Mouse (Mus musculus) embryonic facial prominence, embryonic 12.5 days (tissue): ENCODE measurements around the gene Pip4k2c. TPM values are rescaled to one million over a fixed set of nuclear protein-coding genes. Genes with fewer than 3 reads are reported as not detected.

Experiments
- ATAC-seq: fragments of 200-750 bp; cut with Nextera tagmentation; 2 replicates; pipeline ENCODE4 v1.8.0; 2017; ENCODE audit not compliant: insufficient number of reproducible peaks, insufficient read depth, low FRiP score, low TSS enrichment
- H3K27ac ChIP-seq: fragments of 300-500 bp; sonication (generic); 2 replicates; pipeline ENCODE4 v1.5.1; 2016; ENCODE audit warnings: mild to moderate bottlenecking
- H3K27me3 ChIP-seq: fragments of 300-500 bp; sonication (generic); 2 replicates; pipeline ENCODE4 v1.6.1; 2016; ENCODE audit warnings: mild to moderate bottlenecking, moderate library complexity
- H3K36me3 ChIP-seq: fragments of 300-500 bp; sonication (generic); 2 replicates; pipeline ENCODE4 v1.6.1; 2016; ENCODE audit warnings: mild to moderate bottlenecking
- H3K4me1 ChIP-seq: fragments of 300-500 bp; sonication (generic); 2 replicates; pipeline ENCODE4 v1.6.1; 2016
- H3K4me2 ChIP-seq: fragments of 300-500 bp; sonication (generic); replicated peaks from 2 replicates; pipeline ENCODE4 v1.6.1; 2016; ENCODE audit warnings: mild to moderate bottlenecking, moderate library complexity
- H3K4me3 ChIP-seq: fragments of 300-500 bp; sonication (generic); 2 replicates; pipeline ENCODE4 v1.5.1; 2016; ENCODE audit warnings: mild to moderate bottlenecking
- H3K9ac ChIP-seq: fragments of 300-500 bp; sonication (generic); 2 replicates; pipeline ENCODE4 v1.6.1; 2016; ENCODE audit warnings: mild to moderate bottlenecking, moderate library complexity
- H3K9me3 ChIP-seq: fragments of 300-500 bp; sonication (generic); 2 replicates; pipeline ENCODE4 v1.6.1; 2016; ENCODE audit warnings: mild to moderate bottlenecking, moderate library complexity
- WGBS: fragments of 180-500 bp; shearing (Covaris S2); methylation state at CpG from one replicate; pipeline ENCODE4 v1.1.7; 2016; 5-methylcytosine and 5-hydroxymethylcytosine counted together
- polyA plus RNA-seq: library from polyadenylated mRNA; unstranded; fragments of >200 nt; fragmentation: Nextera tagmentation; extraction: Ambion mirVana; gene quantifications from 2 replicates; pipeline ENCODE4 v1.2.1, GENCODE M21; 2016

Pip4k2c gene
- polyA plus RNA-seq, 1 experiment from 2014 or later: 30.5 TPM

GRCm38 (mm10) chr10:127205373-127205772, 6.0 kb downstream of the Pip4k2c start:
- WGBS: 91% methylated on average over 10 of the region's 10 CpGs
- Histone ChIP-seq H3K4me1 (peaks cover 4% of the 10 kb centered on the region), H3K27me3 (no peaks in the 10 kb centered on the region), H3K27ac (no peak overlapping the region), H3K4me3 (no peak overlapping the region), H3K36me3 (peaks cover 61% of the 10 kb centered on the region), H3K9ac (no peak overlapping the region), H3K4me2 (no peak overlapping the region), H3K9me3 (no peaks in the 10 kb centered on the region)
- no peak for ATAC-seq

DNA sequence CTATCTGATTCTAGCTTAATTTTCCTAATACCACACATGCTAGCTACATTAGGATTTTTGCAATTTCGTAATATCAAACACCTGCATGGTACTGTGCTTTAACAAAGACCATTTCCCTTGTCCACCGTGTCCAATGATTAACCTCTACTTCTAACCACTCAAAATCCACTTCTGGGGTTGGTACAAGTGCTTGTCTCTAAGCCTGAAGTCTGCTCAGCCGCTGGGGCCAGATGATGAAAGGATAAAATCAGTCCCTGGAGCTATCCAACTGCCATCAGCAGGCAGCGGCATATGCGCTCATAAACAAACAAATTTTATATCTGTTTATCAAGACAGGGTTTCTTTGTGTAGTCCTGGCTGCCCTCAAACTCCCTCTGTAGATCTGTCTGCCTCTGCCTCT, 6.8 kb downstream of the Pip4k2c start:
- Histone ChIP-seq H3K27me3 (no peaks in the 10 kb centered on the region), H3K4me3 (no peak overlapping the region), H3K27ac (no peak overlapping the region), H3K9ac (no peak overlapping the region), H3K4me1 (no peaks in the 10 kb centered on the region), H3K36me3 (peaks cover 64% of the 10 kb centered on the region), H3K4me2 (no peak overlapping the region), H3K9me3 (no peaks in the 10 kb centered on the region)
- WGBS: 86% methylated on average over 5 of the region's 5 CpGs
- no peak for ATAC-seq

GRCm38 (mm10) chr10:127203106-127203505, 8.3 kb downstream of the Pip4k2c start:
- Histone ChIP-seq H3K36me3 (peaks cover 74% of the 10 kb centered on the region), H3K9ac (no peak overlapping the region), H3K27me3 (no peaks in the 10 kb centered on the region), H3K4me2 (no peak overlapping the region), H3K27ac (no peak overlapping the region), H3K4me3 (no peak overlapping the region), H3K9me3 (no peaks in the 10 kb centered on the region), H3K4me1 (no peaks in the 10 kb centered on the region)
- WGBS: 77% methylated on average over 3 of the region's 3 CpGs
- no peak for ATAC-seq

- H3K9me3 ChIP-seq: no peaks in the 10 kb centered on the region
- no peak overlapping the region for H3K9ac ChIP-seq
- no peak overlapping the region for H3K4me3 ChIP-seq
- no peak overlapping the region for H3K27ac ChIP-seq
- ATAC-seq: no peak
- peaks cover 11% of the 10 kb centered on the region; the same call in 1 of the 2 replicates for H3K4me1 ChIP-seq
- peaks cover 56% of the 10 kb centered on the region for H3K36me3 ChIP-seq
- no peaks in the 10 kb centered on the region for H3K27me3 ChIP-seq
- WGBS: 84% methylated on average over 8 of the region's 8 CpGs
- H3K4me2 ChIP-seq: no peak overlapping the region
These were observed 11.1 kb downstream of the Pip4k2c start for GRCm38 (mm10) chr10:127200279-127200678.

- H3K36me3 ChIP-seq: peaks cover 48% of the 10 kb centered on the region
- H3K27ac ChIP-seq: no peak overlapping the region
- H3K9ac ChIP-seq: no peak overlapping the region
- ATAC-seq: no peak
- no peak overlapping the region for H3K4me2 ChIP-seq
- no peak overlapping the region for H3K4me3 ChIP-seq
- peaks cover 18% of the 10 kb centered on the region for H3K4me1 ChIP-seq
- WGBS: 75% methylated on average over 11 of the region's 11 CpGs
- H3K9me3 ChIP-seq: no peaks in the 10 kb centered on the region
- no peaks in the 10 kb centered on the region for H3K27me3 ChIP-seq
These were observed 11.9 kb downstream of the Pip4k2c start for GRCm38 (mm10) chr10:127199474-127199873.

DNA sequence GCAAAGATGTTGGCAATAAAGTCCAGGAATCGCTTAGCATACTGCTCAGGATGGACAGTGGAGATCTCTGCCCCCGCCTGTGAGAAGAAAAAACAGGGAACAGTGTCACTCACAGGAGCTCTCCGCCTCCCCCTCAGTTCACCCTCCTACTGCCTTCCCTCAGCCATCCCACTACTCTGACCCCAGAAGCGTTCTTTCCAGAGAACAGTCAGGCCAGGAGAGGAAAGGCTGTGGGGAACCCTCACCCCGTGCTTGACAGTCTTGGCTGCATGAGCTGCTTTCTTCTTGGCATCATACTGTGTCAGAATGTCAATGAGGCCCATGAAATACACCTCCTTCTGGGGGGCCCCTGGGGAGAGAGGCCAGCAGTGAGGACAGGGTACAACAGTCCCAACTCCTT, 12.3 kb downstream of the Pip4k2c start:
- Histone ChIP-seq H3K27me3 (no peaks in the 10 kb centered on the region), H3K36me3 (peaks cover 46% of the 10 kb centered on the region), H3K9me3 (no peaks in the 10 kb centered on the region), H3K4me1 (peaks cover 22% of the 10 kb centered on the region), H3K4me3 (no peak overlapping the region), H3K4me2 (no peak overlapping the region), H3K9ac (peak overlapping the region; percentile 32; the same call in 1 of the 2 replicates), H3K27ac (no peak overlapping the region)
- WGBS: 74% methylated on average over 5 of the region's 5 CpGs
- no peak for ATAC-seq

DNA sequence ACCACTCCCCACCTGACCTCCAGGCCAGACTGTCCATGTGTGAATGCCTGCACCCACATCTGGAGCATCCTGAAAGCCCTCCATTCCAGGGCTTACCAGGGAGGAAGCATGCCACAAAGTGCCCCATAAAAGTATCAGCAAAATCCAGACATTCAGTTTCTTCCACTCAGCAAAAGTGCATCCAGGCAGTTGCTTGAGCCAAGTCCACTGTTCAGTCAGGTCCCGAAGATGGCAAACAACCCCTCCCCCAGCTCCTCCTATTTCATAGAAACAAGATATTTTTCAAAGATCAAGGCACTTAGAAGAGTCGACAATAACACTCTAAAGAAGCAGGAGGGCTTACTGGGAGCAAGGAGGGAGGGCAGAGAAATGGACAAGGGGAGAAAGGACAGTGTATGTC, 12.9 kb downstream of the Pip4k2c start:
- peaks cover 22% of the 10 kb centered on the region for H3K4me1 ChIP-seq
- peaks cover 41% of the 10 kb centered on the region for H3K36me3 ChIP-seq
- no peaks in the 10 kb centered on the region for H3K9me3 ChIP-seq
- no peak overlapping the region for H3K9ac ChIP-seq
- H3K4me2 ChIP-seq: no peak overlapping the region
- WGBS: 47% methylated on average over 2 of the region's 2 CpGs
- no peak overlapping the region for H3K4me3 ChIP-seq
- H3K27me3 ChIP-seq: no peaks in the 10 kb centered on the region
- ATAC-seq: no peak
- no peak overlapping the region for H3K27ac ChIP-seq

- Histone ChIP-seq H3K27ac (no peak overlapping the region), H3K4me1 (peaks cover 27% of the 10 kb centered on the region), H3K9me3 (no peaks in the 10 kb centered on the region), H3K4me2 (no peak overlapping the region), H3K36me3 (peaks cover 41% of the 10 kb centered on the region), H3K27me3 (no peaks in the 10 kb centered on the region), H3K9ac (no peak overlapping the region), H3K4me3 (no peak overlapping the region)
- no peak for ATAC-seq
- 93% methylated on average over 11 of the region's 11 CpGs for WGBS
These were observed 13.8 kb downstream of the Pip4k2c start for GRCm38 (mm10) chr10:127197505-127198110.

- Histone ChIP-seq H3K27me3 (no peaks in the 10 kb centered on the region), H3K27ac (no peak overlapping the region), H3K4me1 (peaks cover 28% of the 10 kb centered on the region), H3K4me3 (no peak overlapping the region), H3K9me3 (no peaks in the 10 kb centered on the region), H3K36me3 (peaks cover 40% of the 10 kb centered on the region), H3K9ac (no peak overlapping the region), H3K4me2 (no peak overlapping the region)
- ATAC-seq: no peak
- 91% methylated on average over 8 of the region's 8 CpGs for WGBS
These were observed 14.3 kb downstream of the Pip4k2c start for GRCm38 (mm10) chr10:127197104-127197503.

- peak overlapping the region; percentile 95 for H3K27ac ChIP-seq
- peak overlapping the region; percentile 88 for H3K4me3 ChIP-seq
- H3K36me3 ChIP-seq: peaks cover 37% of the 10 kb centered on the region
- no peaks in the 10 kb centered on the region for H3K27me3 ChIP-seq
- H3K4me1 ChIP-seq: peaks cover 29% of the 10 kb centered on the region
- H3K4me2 ChIP-seq: peak overlapping the region; percentile 87
- ATAC-seq: peak; percentile 62
- WGBS: 4% methylated on average over 5 of the region's 5 CpGs
- H3K9me3 ChIP-seq: no peaks in the 10 kb centered on the region
- peak overlapping the region; percentile 95 for H3K9ac ChIP-seq
These were observed 15.0 kb downstream of the Pip4k2c start for GRCm38 (mm10) chr10:127196392-127196791.

DNA sequence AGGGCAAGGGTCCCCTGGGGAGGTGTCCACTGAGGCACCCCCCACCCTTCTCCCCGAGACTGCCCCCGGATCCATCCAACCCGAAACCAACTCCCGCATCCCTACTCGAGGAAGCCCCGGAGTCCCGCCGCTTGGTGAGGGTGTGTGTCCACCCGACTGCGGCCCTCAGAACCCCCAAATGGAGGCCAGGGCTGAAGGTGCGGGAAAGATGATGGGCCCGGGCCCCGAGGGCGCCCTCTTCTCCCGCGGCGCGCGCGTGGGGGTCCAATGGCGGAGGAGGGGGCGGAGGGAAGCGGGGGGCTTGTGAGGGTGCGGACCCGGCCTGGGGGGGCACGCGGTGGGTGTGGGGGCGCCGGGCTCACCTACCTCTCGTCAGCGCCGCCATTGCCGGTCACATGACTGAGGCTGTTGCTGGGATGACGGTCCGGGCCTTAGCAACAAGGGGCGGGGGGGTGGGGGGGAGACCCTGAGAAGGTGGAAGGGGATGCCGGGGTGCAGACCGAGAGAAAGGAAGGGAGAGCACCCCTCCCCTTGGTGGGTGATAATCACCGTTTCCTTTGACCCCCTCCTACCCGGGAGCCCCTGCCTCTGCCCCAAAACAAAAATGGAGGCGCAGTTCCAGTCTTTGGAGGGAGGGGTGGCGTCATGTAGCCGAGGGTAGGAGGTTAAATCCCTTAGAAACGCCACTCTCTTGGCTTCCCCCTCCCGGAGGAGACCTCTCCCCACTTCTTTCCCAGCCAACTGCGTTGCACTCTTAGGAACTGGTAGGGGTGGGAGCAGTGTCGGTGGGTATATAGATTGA, 15.9 kb downstream of the Pip4k2c start, which contains the start of gene Dtx3:
Gene Dtx3 (minus strand): TSS at position 401 of the 802 bp plus-strand sequence.
- ATAC-seq: peak; percentile 37; the same call in 1 of the 2 replicates
- Histone ChIP-seq H3K9me3 (no peaks in the 10 kb centered on the region), H3K27me3 (no peaks in the 10 kb centered on the region), H3K27ac (peak within 1 kb of the TSS; percentile 95), H3K4me1 (peaks cover 37% of the 10 kb centered on the region), H3K4me2 (peak within 1 kb of the TSS; percentile 87), H3K9ac (peak within 1 kb of the TSS; percentile 95), H3K36me3 (peaks cover 40% of the 10 kb centered on the region), H3K4me3 (peak within 1 kb of the TSS; percentile 88)
- under 1% methylated on average over 40 of the region's 47 CpGs for WGBS
